Mouse (Mus musculus): Measurements from ENCODE around the gene Nptn. TPM values are rescaled to one million over a fixed set of nuclear protein-coding genes. Genes with fewer than 3 reads are reported as not detected.

Gene Nptn
- polyA plus RNA-seq, 1 experiment from 2014 or later = 99.1 TPM

DNA sequence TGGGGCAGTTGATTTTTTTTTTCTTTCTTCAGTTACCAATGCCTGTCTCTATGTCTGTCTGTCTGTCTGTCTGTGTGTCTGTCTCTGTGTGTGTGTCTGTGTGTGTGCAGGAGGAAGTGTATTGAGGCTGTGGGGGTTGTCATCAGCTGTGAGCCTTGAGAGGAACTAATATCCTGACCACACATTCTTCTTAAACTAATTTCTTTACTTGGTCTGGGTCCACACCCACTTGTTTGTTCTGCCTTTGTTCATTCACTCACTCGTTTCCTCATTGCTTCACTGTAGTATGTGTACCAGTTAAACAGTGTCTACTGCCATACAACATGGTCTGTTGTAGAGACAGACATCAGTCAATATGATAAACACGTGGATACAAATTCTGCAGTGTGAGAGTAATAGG is 45.2 kb downstream of the Nptn start:
- Histone ChIP-seq H3K27ac (no peak overlapping the region), H3K4me2 (replicated peaks) (no peak overlapping the region), H3K4me1 (replicated peaks) (no peaks in the 10 kb centered on the region), H3K36me3 (peaks cover 17% of the 10 kb centered on the region), H3K4me3 (replicated peaks) (no peak overlapping the region), H3K27me3 (no peaks in the 10 kb centered on the region), H3K9me3 (no peaks in the 10 kb centered on the region), H3K9ac (replicated peaks) (no peak overlapping the region)
- WGBS = 81% methylated on average over 2 of the region's 2 CpGs
- ATAC-seq = no peak

DNA sequence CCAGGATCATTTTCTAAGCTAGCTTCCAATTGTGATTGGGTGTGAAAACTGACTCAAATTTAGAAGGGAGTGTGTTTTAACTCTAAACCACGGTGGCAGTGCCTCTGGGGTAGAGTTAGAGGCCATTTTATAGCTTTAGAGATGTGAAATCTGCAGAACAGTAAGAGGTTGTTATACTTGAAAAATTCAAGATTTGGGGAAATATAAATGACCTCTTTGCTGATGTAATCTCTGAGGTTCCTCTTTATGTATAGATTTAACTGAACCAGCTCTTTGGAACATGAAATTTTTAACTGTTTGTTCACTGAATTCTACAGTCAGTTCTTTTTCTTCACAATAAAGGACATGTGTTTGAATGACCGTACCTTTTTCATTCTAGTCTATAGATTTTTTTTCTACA is 48.4 kb downstream of the Nptn start:
- H3K4me2 ChIP-seq (replicated peaks) = no peak overlapping the region
- ATAC-seq = no peak
- H3K27ac ChIP-seq = no peak overlapping the region
- no peak overlapping the region for H3K9ac ChIP-seq (replicated peaks)
- H3K4me1 ChIP-seq (replicated peaks) = no peaks in the 10 kb centered on the region
- 87% methylated on average over 2 of the region's 2 CpGs for WGBS
- no peak overlapping the region for H3K4me3 ChIP-seq (replicated peaks)
- no peaks in the 10 kb centered on the region for H3K9me3 ChIP-seq
- peaks cover 23% of the 10 kb centered on the region for H3K36me3 ChIP-seq
- H3K27me3 ChIP-seq = no peaks in the 10 kb centered on the region

DNA sequence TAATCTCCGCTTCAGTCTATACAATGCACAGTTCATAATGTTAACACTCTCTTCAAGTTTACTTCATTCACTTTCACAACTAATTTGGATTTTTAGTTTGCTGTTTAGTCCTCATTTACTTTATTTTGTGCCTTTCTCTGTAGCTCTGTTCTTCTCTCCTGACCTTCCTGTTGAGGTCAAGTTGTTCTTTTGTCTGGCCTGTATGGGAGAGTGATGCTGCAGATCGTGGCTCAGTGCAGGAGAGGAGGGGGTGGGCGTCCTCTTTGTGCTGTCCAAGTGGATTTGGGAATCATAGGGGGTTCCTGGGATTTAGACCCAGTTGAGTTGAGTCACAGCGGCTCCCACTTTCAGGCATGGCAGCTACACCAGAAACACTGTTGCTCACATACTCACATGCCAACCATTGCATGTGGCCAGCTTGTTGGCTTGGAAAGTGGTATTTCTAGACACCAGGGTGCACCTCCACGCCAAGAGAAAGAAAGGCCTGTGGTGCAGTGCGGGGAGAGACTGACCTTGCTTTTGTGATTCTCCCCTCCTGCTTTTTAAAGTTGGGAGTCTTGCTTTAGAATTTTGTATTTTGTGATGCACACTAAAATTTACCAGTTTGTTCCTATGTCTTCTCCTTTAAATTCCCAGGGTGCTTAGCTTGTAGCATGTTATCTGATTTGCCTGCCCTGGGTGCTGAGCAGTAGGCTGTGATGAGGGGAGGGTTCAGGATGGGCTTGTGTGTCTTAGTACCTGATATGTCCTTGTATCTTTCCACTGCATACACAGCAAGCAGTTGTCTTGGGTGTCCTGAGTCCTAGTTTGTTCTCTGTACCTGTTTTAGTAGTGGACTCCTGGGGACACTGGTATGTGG is 66.6 kb downstream of the Nptn start:
- no peak overlapping the region for H3K4me3 ChIP-seq (replicated peaks)
- H3K36me3 ChIP-seq = peaks cover 14% of the 10 kb centered on the region
- no peaks in the 10 kb centered on the region for H3K27me3 ChIP-seq
- WGBS = 49% methylated on average over 6 of the region's 6 CpGs
- no peaks in the 10 kb centered on the region for H3K9me3 ChIP-seq
- H3K4me2 ChIP-seq (replicated peaks) = no peak overlapping the region
- H3K9ac ChIP-seq (replicated peaks) = no peak overlapping the region
- ATAC-seq = no peak
- no peak overlapping the region for H3K27ac ChIP-seq
- H3K4me1 ChIP-seq (replicated peaks) = 0 out of 2 replicates have a peak, but pooled peaks cover 4% of the 10 kb centered on the region

DNA sequence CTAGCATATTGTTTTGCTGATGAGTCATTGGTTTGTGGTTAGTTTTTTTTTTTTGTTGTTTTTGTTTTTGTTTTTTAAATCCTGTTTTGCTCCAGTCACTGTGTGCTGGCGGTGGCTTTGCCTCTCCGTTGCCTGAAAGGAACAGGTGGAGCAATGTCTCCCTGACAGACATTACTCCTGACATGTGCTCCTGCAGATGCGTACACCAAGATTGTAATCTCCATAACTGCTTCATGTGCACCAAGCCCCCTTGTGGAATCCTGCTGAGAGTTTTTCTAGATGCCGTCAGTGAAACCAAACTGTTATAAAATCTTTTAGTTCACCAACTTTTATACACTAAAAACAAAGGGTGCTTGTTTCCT is 67.2 kb downstream of the Nptn start:
- no peak overlapping the region for H3K27ac ChIP-seq
- 70% methylated on average over 4 of the region's 4 CpGs for WGBS
- H3K9me3 ChIP-seq = no peaks in the 10 kb centered on the region
- ATAC-seq = no peak
- H3K4me2 ChIP-seq (replicated peaks) = no peak overlapping the region
- H3K27me3 ChIP-seq = no peaks in the 10 kb centered on the region
- H3K9ac ChIP-seq (replicated peaks) = no peak overlapping the region
- peaks cover 9% of the 10 kb centered on the region for H3K36me3 ChIP-seq
- 0 out of 2 replicates have a peak, but pooled peaks cover 4% of the 10 kb centered on the region for H3K4me1 ChIP-seq (replicated peaks)
- H3K4me3 ChIP-seq (replicated peaks) = no peak overlapping the region

DNA sequence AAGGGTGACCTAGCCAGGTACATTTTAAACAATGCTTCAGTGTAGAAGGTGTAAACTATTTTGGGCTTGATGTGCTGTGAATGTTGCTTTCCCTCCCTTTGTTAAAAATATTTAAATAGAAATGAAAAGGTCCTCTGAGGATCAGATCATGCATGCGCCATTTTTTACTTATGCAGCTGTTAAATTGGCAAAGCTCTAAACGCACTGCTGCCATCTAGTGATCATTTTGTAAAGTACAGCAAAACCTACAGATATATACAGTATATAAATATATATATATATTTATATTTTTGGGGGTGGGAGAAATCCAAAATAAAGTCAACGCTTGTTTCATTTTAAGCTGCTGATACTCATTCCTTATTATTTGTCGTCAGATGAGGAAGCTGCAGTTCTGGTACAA is 70.0 kb downstream of the Nptn start:
- WGBS = 60% methylated on average over 4 of the region's 4 CpGs
- no peak for ATAC-seq
- no peak overlapping the region for H3K27ac ChIP-seq

DNA sequence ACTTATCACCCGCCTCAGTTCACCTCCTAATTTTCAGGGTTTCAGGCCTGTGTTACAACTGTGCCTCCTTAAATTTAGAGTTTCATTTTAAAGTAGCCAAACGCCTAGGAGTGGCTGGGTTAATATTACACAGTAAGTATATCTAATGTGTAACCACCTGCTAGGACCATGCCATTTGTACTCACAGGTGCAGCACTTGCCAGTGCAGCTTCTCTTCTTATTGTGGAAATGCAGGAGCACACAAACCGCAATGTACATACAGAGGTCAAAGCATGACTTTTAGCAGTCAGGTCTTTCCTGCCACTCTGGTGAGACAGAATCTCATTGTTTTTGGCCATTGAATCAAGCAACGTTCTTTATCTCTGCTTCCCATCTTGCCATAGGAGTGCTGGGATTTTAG is 72.5 kb downstream of the Nptn start:
- H3K27me3 ChIP-seq = no peaks in the 10 kb centered on the region
- H3K9ac ChIP-seq (replicated peaks) = no peak overlapping the region
- peaks cover 12% of the 10 kb centered on the region for H3K36me3 ChIP-seq
- no peaks in the 10 kb centered on the region for H3K9me3 ChIP-seq
- no peaks in the 10 kb centered on the region for H3K4me1 ChIP-seq (replicated peaks)
- H3K4me3 ChIP-seq (replicated peaks) = no peak overlapping the region
- no peak overlapping the region for H3K27ac ChIP-seq
- no peak overlapping the region for H3K4me2 ChIP-seq (replicated peaks)
- no peak for ATAC-seq
- 84% methylated on average over 4 of the region's 4 CpGs for WGBS

More for the DNA sequence above, 70.0 kb downstream of the Nptn start:
- Histone ChIP-seq H3K4me1 (replicated peaks) (0 out of 2 replicates have a peak, but pooled peaks cover 4% of the 10 kb centered on the region), H3K4me3 (replicated peaks) (no peak overlapping the region), H3K27me3 (no peaks in the 10 kb centered on the region), H3K9ac (replicated peaks) (no peak overlapping the region), H3K36me3 (no peaks in the 10 kb centered on the region), H3K9me3 (no peaks in the 10 kb centered on the region), H3K4me2 (replicated peaks) (no peak overlapping the region)

DNA sequence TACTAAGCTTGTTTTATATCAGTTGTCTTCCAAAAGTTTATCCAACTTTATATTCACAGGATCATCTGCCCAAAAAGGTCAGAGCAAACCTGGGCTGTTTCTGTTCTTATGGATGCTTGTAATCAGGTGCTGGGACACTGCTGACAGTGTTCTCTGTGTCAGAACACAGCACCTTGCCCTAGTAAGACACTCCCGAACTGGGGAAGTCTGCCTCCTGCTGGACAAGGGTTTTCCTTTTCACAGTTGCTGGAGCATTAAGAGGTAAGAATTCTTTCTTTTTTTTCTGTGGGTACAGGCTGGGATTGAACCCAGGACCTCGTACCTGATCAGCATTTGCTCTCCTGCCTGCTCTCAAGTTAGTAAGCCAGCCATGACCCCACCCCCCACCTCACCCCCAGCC is 74.4 kb downstream of the Nptn start:
- Histone ChIP-seq H3K36me3 (peaks cover 16% of the 10 kb centered on the region), H3K4me1 (replicated peaks) (no peaks in the 10 kb centered on the region), H3K9me3 (no peaks in the 10 kb centered on the region), H3K27ac (no peak overlapping the region), H3K9ac (replicated peaks) (no peak overlapping the region), H3K4me2 (replicated peaks) (no peak overlapping the region), H3K4me3 (replicated peaks) (no peak overlapping the region), H3K27me3 (no peaks in the 10 kb centered on the region)
- no peak for ATAC-seq
- 69% methylated on average over 2 of the region's 2 CpGs for WGBS

DNA sequence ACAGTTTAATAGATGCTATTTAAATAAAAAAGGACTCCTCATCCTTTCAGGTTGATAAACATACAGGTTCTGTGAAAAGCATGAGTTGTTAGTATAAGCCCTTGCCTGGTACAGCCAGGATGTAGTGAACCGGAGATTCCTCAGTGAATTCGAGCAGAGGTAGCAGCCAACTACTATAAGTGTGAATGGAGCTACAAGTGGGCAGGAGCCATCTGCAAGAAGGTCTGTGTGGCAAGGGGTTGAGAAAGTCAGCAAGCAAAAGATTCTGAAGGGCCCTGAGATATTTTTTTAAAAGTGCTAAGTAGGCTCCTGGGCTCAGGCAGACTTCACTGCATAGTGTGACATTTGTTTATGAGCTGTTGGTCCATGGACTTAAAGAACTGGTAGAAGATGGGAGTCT is 74.8 kb downstream of the Nptn start:
- ATAC-seq = no peak
- no peaks in the 10 kb centered on the region for H3K9me3 ChIP-seq

DNA sequence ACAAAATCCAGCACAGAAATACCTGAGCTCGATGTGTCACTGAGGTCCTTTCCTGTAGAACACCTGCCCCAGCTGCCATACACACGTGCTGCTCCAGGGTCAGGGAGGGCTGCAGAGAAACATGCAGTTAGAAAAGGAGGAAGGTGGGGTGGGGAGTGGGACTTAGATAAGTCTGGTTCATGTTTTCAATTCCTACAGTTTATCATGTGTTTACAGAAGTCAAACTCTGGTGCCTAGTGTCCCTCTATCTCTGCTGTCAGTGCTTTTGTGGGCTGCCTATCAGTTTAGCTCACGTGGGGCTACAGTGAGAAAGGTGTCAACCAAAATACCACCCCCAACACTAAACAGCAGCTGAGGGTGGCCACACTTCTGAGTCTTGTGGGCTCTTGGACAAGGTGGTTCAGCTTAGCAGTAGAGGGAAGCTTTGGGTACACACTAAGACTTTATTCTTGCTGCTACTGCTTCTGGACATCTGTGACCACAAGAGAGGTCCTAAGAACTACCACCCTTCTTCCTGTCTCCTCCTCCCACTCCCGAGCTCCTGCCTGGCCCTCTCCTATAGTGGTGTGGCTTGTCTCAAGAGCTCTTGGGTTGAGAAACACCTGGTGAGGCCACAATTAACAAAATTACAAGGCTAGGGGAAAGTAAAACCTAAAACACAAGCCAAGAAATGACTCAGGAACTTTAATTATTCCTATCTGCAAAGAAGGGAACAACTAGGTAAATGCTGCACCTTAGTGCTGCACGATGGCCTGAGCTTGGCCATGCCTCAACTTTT is 75.9 kb downstream of the Nptn start:
- H3K9ac ChIP-seq (replicated peaks) = no peak overlapping the region
- ATAC-seq = no peak
- no peak overlapping the region for H3K4me3 ChIP-seq (replicated peaks)
- no peaks in the 10 kb centered on the region for H3K4me1 ChIP-seq (replicated peaks)
- no peak overlapping the region for H3K27ac ChIP-seq
- H3K36me3 ChIP-seq = peaks cover 25% of the 10 kb centered on the region
- 95% methylated on average over 5 of the region's 5 CpGs for WGBS
- no peaks in the 10 kb centered on the region for H3K27me3 ChIP-seq
- H3K9me3 ChIP-seq = no peaks in the 10 kb centered on the region
- no peak overlapping the region for H3K4me2 ChIP-seq (replicated peaks)

More for the DNA sequence above, 74.8 kb downstream of the Nptn start:
- Histone ChIP-seq H3K27me3 (no peaks in the 10 kb centered on the region), H3K4me2 (replicated peaks) (no peak overlapping the region), H3K4me3 (replicated peaks) (no peak overlapping the region), H3K27ac (no peak overlapping the region), H3K36me3 (peaks cover 16% of the 10 kb centered on the region), H3K9ac (replicated peaks) (no peak overlapping the region), H3K4me1 (replicated peaks) (no peaks in the 10 kb centered on the region)
- 92% methylated on average over 2 of the region's 2 CpGs for WGBS

DNA sequence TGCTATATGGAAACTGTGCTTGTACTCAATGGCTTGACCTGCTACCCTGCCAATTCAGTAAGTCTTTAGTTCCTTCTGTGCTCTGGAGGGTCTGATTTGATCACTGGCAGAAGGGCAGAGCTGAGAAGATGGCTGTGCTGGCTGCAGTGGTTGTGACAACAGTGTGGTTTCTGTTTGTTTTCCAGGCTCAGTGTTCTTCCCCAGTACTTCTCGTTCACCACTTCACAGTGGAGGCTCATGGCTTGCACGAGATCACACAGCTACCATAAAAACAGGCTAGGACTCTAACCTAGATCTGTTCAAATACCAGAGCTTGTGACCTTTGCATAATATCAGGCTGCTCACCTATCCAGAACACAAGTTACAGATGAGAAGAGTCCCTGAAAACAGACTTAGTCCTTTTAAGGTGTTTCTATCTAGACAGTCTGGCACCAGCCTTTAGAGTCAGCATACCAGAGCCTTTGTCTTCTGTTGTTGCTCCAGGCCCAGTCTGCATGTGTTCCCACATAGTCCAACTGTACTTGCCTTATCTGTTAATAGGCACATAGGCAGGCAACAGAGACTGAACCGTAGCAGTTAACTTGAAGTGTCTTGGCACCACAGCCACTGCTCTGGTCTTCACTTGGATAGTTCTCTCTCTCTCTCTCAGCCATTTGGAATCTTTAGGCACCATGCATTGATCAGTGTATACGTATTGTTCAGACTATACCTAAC is 76.7 kb downstream of the Nptn start:
- Histone ChIP-seq H3K4me3 (replicated peaks) (no peak overlapping the region), H3K27ac (no peak overlapping the region), H3K36me3 (peaks cover 25% of the 10 kb centered on the region), H3K27me3 (no peaks in the 10 kb centered on the region), H3K9me3 (no peaks in the 10 kb centered on the region), H3K4me1 (replicated peaks) (no peaks in the 10 kb centered on the region), H3K9ac (replicated peaks) (no peak overlapping the region), H3K4me2 (replicated peaks) (no peak overlapping the region)
- no peak for ATAC-seq
- WGBS = 92% methylated on average over 4 of the region's 4 CpGs

DNA sequence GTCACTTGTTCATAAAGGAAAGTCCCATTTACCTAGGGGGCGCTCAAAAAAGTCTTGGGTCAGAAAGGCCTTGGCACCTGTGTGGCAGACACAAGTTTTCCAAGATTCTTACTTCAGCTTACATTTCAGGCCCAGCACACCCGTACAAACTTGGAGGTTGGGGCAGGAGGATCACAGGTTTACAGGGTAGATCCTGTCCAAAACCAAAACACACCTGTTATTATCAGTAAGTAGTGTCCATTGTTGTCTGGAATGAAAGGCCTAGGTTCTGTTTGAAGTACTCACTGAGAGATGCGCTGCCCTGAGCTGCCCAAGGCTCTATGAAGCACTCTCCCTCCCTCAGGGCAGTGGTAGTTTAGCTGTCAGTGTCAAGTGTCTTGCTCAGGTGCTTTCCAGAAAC is 77.3 kb downstream of the Nptn start:
- Histone ChIP-seq H3K4me1 (replicated peaks) (no peaks in the 10 kb centered on the region), H3K4me2 (replicated peaks) (no peak overlapping the region), H3K9me3 (no peaks in the 10 kb centered on the region), H3K27me3 (no peaks in the 10 kb centered on the region), H3K36me3 (peaks cover 25% of the 10 kb centered on the region), H3K9ac (replicated peaks) (no peak overlapping the region), H3K27ac (no peak overlapping the region), H3K4me3 (replicated peaks) (no peak overlapping the region)
- WGBS = 83% methylated on average over 3 of the region's 3 CpGs
- ATAC-seq = no peak

DNA sequence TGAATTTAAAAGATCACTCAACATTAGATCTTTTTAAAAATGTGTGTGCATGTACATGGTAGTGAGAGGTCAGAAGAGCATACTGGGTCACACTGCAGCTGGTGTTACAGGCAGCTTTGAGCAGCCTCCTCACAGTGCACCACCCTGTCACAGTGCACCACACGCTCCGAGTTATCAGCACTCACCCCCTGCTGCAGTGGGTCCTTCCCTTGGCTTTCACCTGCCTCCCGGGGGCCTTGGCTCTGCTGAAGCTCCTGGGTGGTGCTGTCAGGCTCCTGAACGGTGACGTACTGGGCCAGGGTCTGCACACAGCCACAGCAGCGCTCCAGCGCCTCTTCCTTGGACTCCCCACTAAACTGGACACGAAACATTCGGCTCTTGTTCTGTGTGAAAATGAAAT is 77.9 kb downstream of the Nptn start:
- Histone ChIP-seq H3K9me3 (no peaks in the 10 kb centered on the region), H3K4me3 (replicated peaks) (no peak overlapping the region), H3K9ac (replicated peaks) (no peak overlapping the region), H3K36me3 (peaks cover 25% of the 10 kb centered on the region), H3K27me3 (no peaks in the 10 kb centered on the region), H3K4me1 (replicated peaks) (no peaks in the 10 kb centered on the region), H3K27ac (no peak overlapping the region), H3K4me2 (replicated peaks) (no peak overlapping the region)
- no peak for ATAC-seq
- 86% methylated on average over 9 of the region's 9 CpGs for WGBS

All from midbrain, embryonic 13.5 days (tissue).